Mouse (Mus musculus) embryo, embryonic 11 days (tissue): ENCODE measurements around the gene Gm12248.

Experiments
- DNase-seq: peaks from one replicate; pipeline ENCODE4 v3.0.0-alpha.2; 2015

The Gm12248 gene

DNA sequence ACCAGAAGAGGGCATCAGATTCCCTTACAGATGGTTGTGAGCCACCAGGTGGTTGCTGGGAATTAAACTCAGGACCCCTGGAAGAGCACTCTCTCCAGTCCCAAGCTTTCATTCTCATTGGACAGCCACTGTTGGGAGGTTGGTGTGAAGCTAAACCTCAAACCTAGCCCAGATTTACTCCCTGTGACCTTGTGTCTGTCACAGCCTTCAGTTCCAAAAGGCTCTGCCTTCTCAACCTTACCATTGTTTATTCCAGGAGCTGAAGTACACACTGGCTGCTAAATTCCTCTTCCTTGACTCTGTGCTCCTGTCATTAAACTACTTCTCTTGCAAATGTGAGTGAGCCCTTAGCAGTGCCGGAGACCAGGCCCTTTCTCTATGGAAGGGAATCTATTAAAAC lies 64.0 kb downstream of the Gm12248 start:
- no peak for DNase-seq

- no peak for DNase-seq
Observed at GRCm38 (mm10) chr11:58026860-58027259, 66.1 kb downstream of the Gm12248 start.

DNA sequence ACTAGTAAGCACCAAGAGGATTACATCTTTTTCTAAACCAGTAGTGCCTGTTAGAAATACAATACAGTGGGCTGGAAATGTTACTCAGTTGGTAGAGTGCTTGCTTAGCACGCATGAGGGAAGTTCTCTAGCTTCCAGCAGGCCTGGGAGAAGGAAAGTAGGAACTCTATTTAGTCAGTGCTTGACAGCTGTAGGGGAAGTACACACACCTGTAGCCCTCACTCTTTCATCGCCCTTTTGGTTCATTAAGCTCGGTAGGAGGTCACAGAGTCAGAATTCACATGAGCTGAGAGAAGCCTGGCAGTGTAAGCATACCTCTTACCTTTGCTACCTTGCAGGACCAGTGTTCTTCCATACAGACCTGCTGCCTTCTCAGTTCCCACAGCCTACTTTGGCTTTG lies 66.6 kb downstream of the Gm12248 start:
- DNase-seq, result no peak

- no peak for DNase-seq
Observed at GRCm38 (mm10) chr11:58025881-58026280, 67.1 kb downstream of the Gm12248 start.

- DNase-seq, result no peak
Observed at GRCm38 (mm10) chr11:58024671-58025070, 68.3 kb downstream of the Gm12248 start.

DNA sequence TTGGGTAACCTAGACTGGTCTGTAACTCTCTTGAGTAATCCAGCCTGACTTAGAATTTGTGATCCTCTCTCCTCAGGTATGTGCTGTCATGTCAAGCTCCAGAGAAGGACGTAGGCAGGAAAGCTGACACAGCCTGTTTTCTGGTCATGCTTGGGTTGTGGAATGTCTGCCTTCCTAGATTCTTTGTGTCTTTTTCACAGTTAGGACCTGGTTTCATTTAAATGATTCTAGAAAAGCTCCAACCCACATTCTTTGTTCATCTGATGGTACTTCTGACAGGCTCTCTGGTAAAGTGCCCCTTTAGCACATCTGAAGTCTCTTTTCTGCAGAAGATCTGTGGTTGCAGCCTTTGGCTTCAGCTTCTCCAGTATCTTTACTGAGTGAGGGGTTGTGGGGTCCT lies 68.7 kb downstream of the Gm12248 start:
- no peak for DNase-seq

DNA sequence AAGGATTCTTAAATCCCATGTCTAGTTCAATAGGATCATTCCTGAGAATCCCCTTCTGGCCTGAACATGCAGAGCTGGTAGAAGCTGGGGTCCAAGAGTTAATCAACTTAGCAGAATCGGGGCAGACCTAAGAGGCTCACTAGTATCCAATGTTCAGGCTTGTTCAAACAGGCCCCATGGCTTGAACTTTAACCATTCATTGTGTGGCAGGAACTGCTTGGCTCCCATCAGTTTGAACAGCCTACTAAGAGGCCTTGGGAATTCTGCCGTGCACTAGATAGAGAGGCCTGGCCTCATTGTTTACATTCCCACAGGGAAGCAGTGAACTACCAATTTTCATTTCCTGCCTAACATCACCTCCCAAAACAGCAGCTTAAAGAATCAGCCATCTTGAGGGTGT lies 71.3 kb downstream of the Gm12248 start:
- no peak for DNase-seq

GRCm38 (mm10) chr11:58021095-58021494 lies 71.8 kb downstream of the Gm12248 start:
- no peak for DNase-seq

- DNase-seq, result no peak
Observed at GRCm38 (mm10) chr11:58018701-58019100, 74.2 kb downstream of the Gm12248 start.

GRCm38 (mm10) chr11:58018287-58018686 lies 74.6 kb downstream of the Gm12248 start:
- DNase-seq, result no peak

DNA sequence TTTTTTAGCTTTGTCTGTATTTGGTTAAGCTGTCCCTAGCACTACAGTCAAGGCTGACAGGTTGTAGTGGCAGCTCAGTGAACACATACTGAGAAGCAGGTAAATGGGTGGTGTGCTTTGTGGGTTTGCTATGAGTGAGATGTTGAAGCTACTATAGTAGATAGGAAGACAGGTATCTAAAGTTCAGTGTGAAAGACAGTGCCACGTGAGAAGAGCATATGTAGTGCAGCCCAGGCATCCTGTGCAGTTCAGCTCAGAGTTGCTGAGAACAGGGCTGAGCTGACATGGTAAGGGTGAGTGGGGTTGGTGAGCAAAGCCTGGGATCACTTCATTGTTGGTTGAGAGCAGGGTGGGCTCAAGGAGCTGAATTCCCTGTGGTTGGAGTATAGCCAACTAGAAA lies 75.5 kb downstream of the Gm12248 start:
- no peak for DNase-seq

DNA sequence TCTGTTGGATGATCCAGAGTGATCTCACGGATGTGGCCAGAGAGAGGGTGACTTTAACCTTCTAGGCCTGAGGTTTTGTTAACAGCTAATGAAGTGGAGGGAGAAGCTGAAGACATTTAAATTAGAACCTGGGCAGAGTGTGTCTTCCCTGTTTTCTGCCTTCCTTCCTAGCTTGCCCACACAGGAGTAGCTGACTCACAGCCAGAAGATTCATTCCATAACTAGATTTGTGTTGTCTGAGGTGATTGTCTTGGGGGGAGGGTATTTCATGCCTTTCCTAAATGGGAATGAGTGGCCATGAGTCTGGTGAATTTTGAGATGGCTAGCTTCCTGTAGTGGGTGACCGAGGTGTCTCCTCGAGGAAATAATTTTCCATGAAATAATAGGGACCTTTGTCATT lies 76.6 kb downstream of the Gm12248 start:
- DNase-seq, result no peak

- no peak for DNase-seq
Observed at GRCm38 (mm10) chr11:58015339-58015738, 77.6 kb downstream of the Gm12248 start.

GRCm38 (mm10) chr11:58014604-58015003 lies 78.3 kb downstream of the Gm12248 start:
- no peak for DNase-seq
